Mouse (Mus musculus) lung, embryonic 16.5 days (tissue): ENCODE measurements at regions not wholly inside any gene's neighbourhood (a gene's known extent, or its start where the extent isn't known, plus 50 kb on each side); places are given as distances from the start of the nearest gene placed in this dataset.

ENCODE experiments used
- ATAC-seq: fragments of 200-750 bp; cut with Nextera tagmentation; 2 replicates; pipeline ENCODE4 v1.8.0; 2017; ENCODE audit warnings: low read depth, mild to moderate bottlenecking, moderate library complexity
- H3K27ac ChIP-seq: fragments of 300-500 bp; sonication (generic); 2 replicates; pipeline ENCODE4 v1.5.1; 2014; ENCODE audit warnings: mild to moderate bottlenecking, control low read depth, low read length
- H3K27me3 ChIP-seq: fragments of 300-500 bp; sonication (generic); 2 replicates; pipeline ENCODE4 v1.6.1; 2014; ENCODE audit warnings: low read depth, low read length, mixed read lengths; ENCODE audit not compliant: control insufficient read depth, insufficient read depth
- H3K36me3 ChIP-seq: fragments of 300-500 bp; sonication (generic); 2 replicates; pipeline ENCODE4 v1.6.1; 2014; ENCODE audit warnings: low read length; ENCODE audit not compliant: control insufficient read depth, insufficient read depth
- H3K4me1 ChIP-seq: fragments of 300-500 bp; sonication (generic); replicated peaks from 2 replicates; pipeline ENCODE4 v1.6.1; 2014; ENCODE audit warnings: low read length, mixed read lengths; ENCODE audit not compliant: control insufficient read depth, insufficient read depth
- H3K4me2 ChIP-seq: fragments of 300-500 bp; sonication (generic); 2 replicates; pipeline ENCODE4 v1.6.1; 2014; ENCODE audit warnings: low read depth, low read length, control low read depth
- H3K4me3 ChIP-seq: fragments of 300-500 bp; sonication (generic); 2 replicates; pipeline ENCODE4 v1.5.1; 2014; ENCODE audit warnings: mild to moderate bottlenecking, low read length, control low read depth
- H3K9ac ChIP-seq: fragments of 300-500 bp; sonication (generic); 2 replicates; pipeline ENCODE4 v1.6.1; 2014; ENCODE audit warnings: low read length, control low read depth
- H3K9me3 ChIP-seq: fragments of 300-500 bp; sonication (generic); 2 replicates; pipeline ENCODE4 v1.6.1; 2016; ENCODE audit warnings: low read length; ENCODE audit not compliant: control insufficient read depth
- WGBS: fragments of 180-500 bp; shearing (Covaris S2); extraction: QIAGEN DNeasy Blood & Tissue Kit; methylation state at CpG from one replicate; pipeline ENCODE4 v1.1.7; 2014; 5-methylcytosine and 5-hydroxymethylcytosine counted together

GRCm38 (mm10) chr15:64434502-64434901 lies 374.2 kb upstream of the Fam49b start:
- no peak for ATAC-seq
- H3K27me3 ChIP-seq, result no peaks in the 10 kb centered on the region

GRCm38 (mm10) chr15:64434908-64435307 lies 374.6 kb upstream of the Fam49b start:
- Histone ChIP-seq H3K4me3 (no peak overlapping the region), H3K27ac (no peak overlapping the region), H3K36me3 (no peaks in the 10 kb centered on the region), H3K9ac (no peak overlapping the region), H3K4me2 (no peak overlapping the region), H3K4me1 (no peaks in the 10 kb centered on the region), H3K27me3 (no peaks in the 10 kb centered on the region), H3K9me3 (no peaks in the 10 kb centered on the region)
- no peak for ATAC-seq
- 88% methylated on average over 2 of the region's 2 CpGs for WGBS

More at GRCm38 (mm10) chr15:64434502-64434901, 374.2 kb upstream of the Fam49b start:
- WGBS, result 7% methylated on average over 3 of the region's 3 CpGs
- Histone ChIP-seq H3K4me3 (no peak overlapping the region), H3K9ac (no peak overlapping the region), H3K4me1 (no peaks in the 10 kb centered on the region), H3K9me3 (no peaks in the 10 kb centered on the region), H3K27ac (no peak overlapping the region), H3K36me3 (no peaks in the 10 kb centered on the region), H3K4me2 (no peak overlapping the region)

DNA sequence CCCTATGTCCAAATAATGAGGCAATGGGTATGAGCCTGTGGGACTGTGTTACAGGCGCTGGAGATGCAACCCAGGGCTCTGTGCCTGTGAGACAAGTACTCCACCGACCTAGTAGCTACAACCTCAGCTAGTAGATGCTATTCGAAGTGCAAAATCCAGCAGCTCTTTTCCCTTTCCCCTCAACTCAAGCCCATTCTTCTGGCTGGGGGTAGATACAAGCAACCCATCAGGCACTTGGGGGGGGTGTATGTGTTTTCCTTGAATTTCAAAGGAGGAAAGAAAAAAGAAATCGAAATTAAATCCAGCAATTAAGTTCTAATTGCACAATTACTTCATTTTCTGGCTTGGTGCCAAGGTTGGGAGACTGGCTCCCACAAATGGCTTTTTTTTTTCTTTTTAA lies 372.4 kb upstream of the Gm21798 start:
- Histone ChIP-seq H3K4me1 (no peaks in the 10 kb centered on the region), H3K9ac (no peak overlapping the region), H3K4me3 (no peak overlapping the region), H3K9me3 (no peaks in the 10 kb centered on the region), H3K36me3 (no peaks in the 10 kb centered on the region), H3K27me3 (no peaks in the 10 kb centered on the region), H3K27ac (no peak overlapping the region), H3K4me2 (no peak overlapping the region)
- no peak for ATAC-seq
- WGBS, result 64% methylated on average over 4 of the region's 4 CpGs

DNA sequence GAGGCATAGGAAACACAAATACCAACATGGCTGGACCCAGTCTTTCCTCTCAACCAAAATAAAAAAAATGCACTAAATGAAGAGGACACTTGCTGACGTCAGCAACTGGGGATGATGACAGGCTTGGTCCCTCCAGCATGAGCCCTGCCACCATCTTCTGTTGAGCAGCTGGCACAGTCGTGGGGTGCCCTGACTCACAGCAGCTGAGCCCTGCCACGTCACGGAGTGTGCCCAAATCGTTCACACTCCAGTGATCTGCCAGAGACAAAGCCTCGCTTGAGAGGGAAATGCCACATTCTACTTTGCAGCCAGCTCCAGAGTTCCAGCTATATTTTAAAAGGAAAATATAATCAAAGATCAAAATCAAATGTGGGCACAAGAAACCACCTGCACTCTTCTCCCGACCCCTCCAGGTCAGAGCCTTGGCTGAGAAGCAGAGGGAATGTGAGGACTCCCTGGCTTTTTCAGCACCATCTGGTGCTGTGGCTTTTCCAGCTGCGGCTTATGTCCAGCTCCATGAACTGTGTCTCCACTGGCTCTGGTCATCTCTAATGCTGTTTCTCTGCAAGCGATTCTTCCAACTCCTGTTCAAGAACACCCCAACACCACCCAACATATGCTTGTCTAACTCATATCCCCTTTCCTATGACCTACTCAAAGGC lies 371.0 kb upstream of the Gm21798 start:
- Histone ChIP-seq H3K9ac (no peak overlapping the region), H3K36me3 (no peaks in the 10 kb centered on the region), H3K4me1 (no peaks in the 10 kb centered on the region), H3K4me3 (no peak overlapping the region), H3K4me2 (no peak overlapping the region), H3K27me3 (no peaks in the 10 kb centered on the region), H3K27ac (no peak overlapping the region), H3K9me3 (no peaks in the 10 kb centered on the region)
- ATAC-seq, result no peak
- WGBS, result 76% methylated on average over 9 of the region's 9 CpGs

DNA sequence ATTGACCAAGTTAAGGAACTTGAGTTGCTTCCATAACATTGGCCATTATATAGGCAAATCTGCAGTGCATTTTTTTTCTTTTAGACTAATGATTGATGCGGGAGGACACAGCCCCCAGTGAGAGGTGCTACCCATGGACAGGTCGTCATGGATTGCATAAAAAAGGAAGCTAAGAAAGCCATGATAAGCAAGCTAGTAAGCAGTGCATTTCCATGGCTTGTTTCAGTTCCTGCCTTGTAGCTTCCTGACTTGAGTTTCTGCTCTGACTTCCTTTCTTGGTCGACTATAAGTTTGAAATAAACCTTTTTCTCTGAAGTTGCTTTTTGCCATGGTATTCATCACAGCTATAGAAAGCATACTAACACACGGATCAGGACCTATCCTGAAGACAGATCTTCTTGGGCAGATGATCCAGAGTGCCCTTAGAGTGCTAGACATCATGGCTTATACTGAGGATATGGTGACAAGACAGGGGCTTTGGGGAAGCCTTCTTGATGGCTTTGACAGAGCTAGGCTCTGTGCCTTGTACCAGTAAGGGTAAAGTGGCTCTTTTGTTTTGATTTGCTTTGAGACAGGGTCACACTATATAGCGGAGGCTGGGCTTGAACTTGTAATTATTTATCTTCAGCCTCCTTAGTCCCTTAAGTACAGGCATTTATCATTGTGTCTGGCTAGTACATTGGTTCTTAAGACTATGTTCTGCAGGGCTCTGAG lies 370.1 kb upstream of the Gm21798 start:
- Histone ChIP-seq H3K27ac (no peak overlapping the region), H3K36me3 (no peaks in the 10 kb centered on the region), H3K27me3 (no peaks in the 10 kb centered on the region), H3K9me3 (no peaks in the 10 kb centered on the region), H3K4me2 (no peak overlapping the region), H3K4me1 (no peaks in the 10 kb centered on the region), H3K4me3 (no peak overlapping the region), H3K9ac (no peak overlapping the region)
- no peak for ATAC-seq
- 46% methylated on average over 5 of the region's 5 CpGs for WGBS

DNA sequence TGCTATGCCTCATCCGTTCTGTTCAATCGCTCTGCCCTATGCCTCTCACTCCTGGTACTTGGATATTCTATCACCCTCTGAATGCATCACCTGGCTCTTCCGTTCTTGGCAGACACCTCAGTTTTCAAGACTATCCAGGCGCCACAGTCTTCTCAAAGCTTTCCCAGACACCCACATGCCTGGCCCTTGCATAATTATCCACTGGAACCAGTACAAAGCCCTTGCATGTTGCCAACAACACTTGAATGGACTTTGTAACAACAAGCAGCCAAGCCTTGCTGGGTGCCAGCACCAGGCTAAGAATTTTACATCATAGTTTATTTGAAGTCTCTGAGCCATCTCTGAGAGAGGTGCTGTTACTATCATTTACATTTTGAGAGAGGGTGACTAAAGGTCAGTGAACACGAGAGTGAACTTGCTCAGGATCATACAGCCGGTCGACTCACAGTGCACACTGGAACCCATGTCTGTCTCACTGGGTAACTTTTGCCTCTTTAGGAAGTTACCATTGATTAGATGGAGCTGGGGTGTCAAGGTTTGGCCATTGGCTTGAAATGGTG lies 368.8 kb upstream of the Gm21798 start:
- H3K9ac ChIP-seq, result no peak overlapping the region
- H3K4me1 ChIP-seq, result no peaks in the 10 kb centered on the region
- no peak overlapping the region for H3K4me2 ChIP-seq
- no peak for ATAC-seq
- H3K36me3 ChIP-seq, result no peaks in the 10 kb centered on the region
- no peaks in the 10 kb centered on the region for H3K27me3 ChIP-seq
- H3K9me3 ChIP-seq, result no peaks in the 10 kb centered on the region
- 82% methylated on average over 7 of the region's 7 CpGs for WGBS
- H3K27ac ChIP-seq, result no peak overlapping the region
- no peak overlapping the region for H3K4me3 ChIP-seq

- H3K4me2 ChIP-seq, result no peak overlapping the region
- no peaks in the 10 kb centered on the region for H3K9me3 ChIP-seq
- H3K36me3 ChIP-seq, result no peaks in the 10 kb centered on the region
- no peak overlapping the region for H3K9ac ChIP-seq
- ATAC-seq, result no peak
- no peak overlapping the region for H3K27ac ChIP-seq
- H3K4me1 ChIP-seq, result no peaks in the 10 kb centered on the region
- no peak overlapping the region for H3K4me3 ChIP-seq
- WGBS, result 52% methylated on average over 1 of the region's 1 CpGs
- no peaks in the 10 kb centered on the region for H3K27me3 ChIP-seq
These were observed 346.8 kb upstream of the Gm21798 start for GRCm38 (mm10) chr15:64470743-64471142.

DNA sequence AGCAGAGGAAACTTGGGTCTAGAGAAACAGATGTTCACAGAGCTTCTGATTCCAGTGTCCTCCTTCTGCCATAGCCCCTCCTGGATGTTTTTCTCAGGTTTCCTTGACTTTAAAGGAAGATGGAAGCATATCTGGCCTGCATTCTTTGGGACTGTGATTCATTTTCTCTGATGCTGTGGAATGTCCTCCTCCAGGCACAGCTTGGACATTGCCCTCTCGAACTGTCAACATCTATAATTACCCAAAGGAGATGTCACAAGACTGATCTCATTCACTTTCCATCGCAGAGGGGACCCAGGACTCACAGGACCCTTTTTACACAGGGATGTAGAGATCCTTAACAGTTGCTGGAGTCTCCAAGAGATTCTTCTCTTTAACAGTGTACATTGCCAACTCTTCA lies 345.9 kb upstream of the Gm21798 start:
- H3K9ac ChIP-seq, result no peak overlapping the region
- WGBS, result 61% methylated on average over 2 of the region's 2 CpGs
- no peak overlapping the region for H3K27ac ChIP-seq
- no peak overlapping the region for H3K4me2 ChIP-seq
- H3K36me3 ChIP-seq, result no peaks in the 10 kb centered on the region
- H3K9me3 ChIP-seq, result no peaks in the 10 kb centered on the region
- H3K4me1 ChIP-seq, result no peaks in the 10 kb centered on the region
- no peak overlapping the region for H3K4me3 ChIP-seq
- no peaks in the 10 kb centered on the region for H3K27me3 ChIP-seq
- no peak for ATAC-seq

DNA sequence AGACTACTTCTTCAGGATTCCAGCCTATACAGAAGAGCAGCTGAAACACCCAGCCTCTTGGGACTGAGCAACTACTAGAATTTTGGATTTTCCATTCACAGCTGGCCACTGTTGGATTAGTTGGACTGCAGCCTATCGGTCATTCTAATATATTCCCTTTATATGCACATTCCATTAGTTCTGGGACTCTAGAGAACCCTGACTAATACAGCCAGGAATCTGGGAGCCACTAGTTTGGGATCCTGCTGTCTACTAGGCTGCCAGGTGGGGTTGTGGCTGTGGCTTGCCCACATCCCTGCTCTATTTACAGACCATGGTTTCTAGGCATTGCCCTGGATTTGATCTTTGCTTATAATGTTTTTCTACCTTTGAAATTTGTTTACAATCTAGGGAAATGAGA lies 343.3 kb upstream of the Gm21798 start:
- no peaks in the 10 kb centered on the region for H3K9me3 ChIP-seq
- no peak overlapping the region for H3K4me3 ChIP-seq
- H3K27ac ChIP-seq, result no peak overlapping the region
- no peak overlapping the region for H3K4me2 ChIP-seq
- ATAC-seq, result no peak
- H3K4me1 ChIP-seq, result no peaks in the 10 kb centered on the region
- no peaks in the 10 kb centered on the region for H3K27me3 ChIP-seq
- WGBS, result 77% methylated on average over 1 of the region's 1 CpGs
- no peak overlapping the region for H3K9ac ChIP-seq
- no peaks in the 10 kb centered on the region for H3K36me3 ChIP-seq
